Mouse (Mus musculus): Measurements from ENCODE around the gene Adgrl3.
"Not testable (repeated sequence)": the region's sequence is repeated elsewhere in the genome, so short reads cannot be mapped to it uniquely, and the experiment has no call there.

The Adgrl3 gene

GRCm38 (mm10) chr5:81417326-81417725 is 397.4 kb downstream of the Adgrl3 start:
- DNase-seq: no peak

DNA sequence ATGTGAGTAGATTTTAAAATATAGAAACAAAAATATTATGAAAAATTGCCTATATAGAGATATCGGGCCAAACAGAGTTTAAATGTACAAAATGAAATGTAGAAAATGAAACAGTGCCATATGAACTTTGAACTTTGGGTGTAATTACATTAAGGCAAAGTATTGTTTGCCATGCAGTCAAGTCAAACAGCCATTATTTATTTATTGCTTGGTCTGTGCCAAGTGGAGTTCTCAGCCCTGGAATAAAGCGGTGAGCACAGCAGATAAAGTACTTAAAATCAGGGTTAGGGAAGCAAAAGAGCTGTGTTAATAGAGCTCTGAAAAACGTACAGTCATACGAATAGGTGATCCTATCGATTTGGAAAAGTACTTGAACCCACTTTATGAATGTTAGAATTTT is 407.5 kb downstream of the Adgrl3 start:
- DNase-seq: no peak

DNA sequence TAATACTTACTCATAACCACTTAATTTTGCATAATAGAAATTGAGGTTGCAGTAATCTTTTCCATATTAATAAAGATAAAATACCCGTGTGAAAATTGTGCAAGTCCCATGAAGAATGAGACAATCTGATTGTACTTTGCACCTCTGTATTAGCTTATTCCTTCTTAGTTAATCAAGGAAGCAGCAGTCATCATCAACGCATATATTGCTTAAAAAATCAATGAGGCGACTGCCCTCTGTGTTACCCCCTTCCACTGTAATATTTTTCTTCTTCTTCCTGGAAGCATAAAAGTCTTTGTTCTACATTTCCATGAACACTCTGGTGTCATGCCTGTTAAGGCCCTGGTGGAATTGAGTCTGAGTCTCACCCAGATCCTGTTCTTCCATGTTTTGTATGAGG is 416.4 kb downstream of the Adgrl3 start:
- no peak for DNase-seq

DNA sequence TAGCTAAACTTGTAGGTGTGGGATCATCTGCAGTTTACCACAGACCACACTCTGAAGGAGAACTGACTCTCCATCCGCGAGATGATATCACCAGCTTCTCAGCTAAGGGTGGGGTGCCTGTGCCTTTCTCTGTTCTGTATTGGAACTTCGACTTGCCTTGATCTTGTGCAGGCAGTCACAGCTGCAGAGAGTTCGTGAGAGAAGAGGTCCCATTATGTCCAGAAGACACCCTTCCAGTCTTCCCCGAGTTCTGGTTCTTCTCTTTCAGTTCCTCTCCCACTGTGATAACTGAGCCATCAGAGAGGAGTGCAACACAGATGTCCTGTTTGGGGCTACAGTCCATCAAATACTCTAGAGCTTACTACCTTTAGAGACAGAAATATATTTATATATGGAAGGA is 422.2 kb downstream of the Adgrl3 start:
- no peak for DNase-seq

DNA sequence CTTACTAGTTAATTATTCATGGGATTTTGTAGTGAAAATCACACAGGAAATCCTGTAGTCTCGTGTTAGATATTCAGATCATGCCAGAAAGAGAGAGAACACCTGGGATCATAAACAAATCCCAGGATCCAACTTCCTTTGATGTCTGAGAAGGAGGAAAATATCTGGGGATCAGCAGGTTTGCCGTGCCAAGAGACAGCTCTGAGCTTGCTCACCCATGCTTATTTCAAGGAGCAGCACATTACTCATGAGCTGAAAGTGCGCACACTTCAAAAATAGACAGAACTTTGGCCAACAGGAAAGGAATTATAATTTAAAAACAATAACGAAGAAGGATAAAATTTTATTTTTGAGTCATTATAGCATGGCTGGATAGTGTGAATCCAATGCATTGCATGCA is 446.0 kb downstream of the Adgrl3 start:
- DNase-seq: no peak

- DNase-seq: no peak
These were observed 454.7 kb downstream of the Adgrl3 start for GRCm38 (mm10) chr5:81474681-81475080.

- no peak for DNase-seq
These were observed 455.5 kb downstream of the Adgrl3 start for GRCm38 (mm10) chr5:81475406-81475805.

GRCm38 (mm10) chr5:81475971-81476606 is 456.2 kb downstream of the Adgrl3 start:
- no peak for DNase-seq

DNA sequence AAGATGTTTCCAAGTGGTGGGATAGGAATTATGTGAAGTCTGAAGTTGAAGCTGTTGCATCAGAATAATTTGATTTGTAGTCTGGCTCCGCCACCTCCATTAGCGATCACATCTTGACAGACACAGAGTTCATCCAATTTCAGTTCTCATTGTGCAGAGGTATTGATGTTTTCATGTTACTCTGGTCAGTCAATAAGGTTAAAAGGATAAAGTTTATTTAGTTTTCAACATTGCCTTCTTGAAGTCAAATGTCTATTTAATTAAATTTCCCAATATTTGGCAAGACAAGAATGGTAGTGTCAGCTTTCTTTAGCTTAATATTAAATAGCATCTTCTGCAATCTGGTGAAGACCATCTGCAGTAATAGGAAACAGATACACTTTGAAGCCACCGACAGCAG is 461.0 kb downstream of the Adgrl3 start:
- DNase-seq: no peak

DNA sequence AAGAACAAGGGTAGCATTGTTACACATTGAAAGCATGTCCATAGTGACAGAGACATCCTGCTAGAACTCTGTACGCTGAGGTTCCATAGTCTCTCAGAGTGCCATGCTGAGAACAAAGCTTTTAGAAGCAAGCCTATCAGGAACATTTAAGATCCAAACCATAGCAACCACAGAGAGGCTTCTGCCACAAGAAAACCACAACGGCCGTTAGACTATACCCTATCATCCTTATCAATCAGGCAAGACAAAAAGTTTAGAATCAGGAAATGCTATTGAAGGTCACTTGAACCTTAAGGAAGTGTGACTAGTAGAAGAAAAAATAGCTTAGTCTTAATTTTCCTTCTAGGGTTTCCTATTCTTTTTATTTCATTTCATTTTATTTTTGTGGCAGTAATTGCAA is 464.0 kb downstream of the Adgrl3 start:
- DNase-seq: no peak

- no peak for DNase-seq
These were observed 481.1 kb downstream of the Adgrl3 start for GRCm38 (mm10) chr5:81501076-81501475.

- no peak for DNase-seq
These were observed 499.0 kb downstream of the Adgrl3 start for GRCm38 (mm10) chr5:81518720-81519496.

DNA sequence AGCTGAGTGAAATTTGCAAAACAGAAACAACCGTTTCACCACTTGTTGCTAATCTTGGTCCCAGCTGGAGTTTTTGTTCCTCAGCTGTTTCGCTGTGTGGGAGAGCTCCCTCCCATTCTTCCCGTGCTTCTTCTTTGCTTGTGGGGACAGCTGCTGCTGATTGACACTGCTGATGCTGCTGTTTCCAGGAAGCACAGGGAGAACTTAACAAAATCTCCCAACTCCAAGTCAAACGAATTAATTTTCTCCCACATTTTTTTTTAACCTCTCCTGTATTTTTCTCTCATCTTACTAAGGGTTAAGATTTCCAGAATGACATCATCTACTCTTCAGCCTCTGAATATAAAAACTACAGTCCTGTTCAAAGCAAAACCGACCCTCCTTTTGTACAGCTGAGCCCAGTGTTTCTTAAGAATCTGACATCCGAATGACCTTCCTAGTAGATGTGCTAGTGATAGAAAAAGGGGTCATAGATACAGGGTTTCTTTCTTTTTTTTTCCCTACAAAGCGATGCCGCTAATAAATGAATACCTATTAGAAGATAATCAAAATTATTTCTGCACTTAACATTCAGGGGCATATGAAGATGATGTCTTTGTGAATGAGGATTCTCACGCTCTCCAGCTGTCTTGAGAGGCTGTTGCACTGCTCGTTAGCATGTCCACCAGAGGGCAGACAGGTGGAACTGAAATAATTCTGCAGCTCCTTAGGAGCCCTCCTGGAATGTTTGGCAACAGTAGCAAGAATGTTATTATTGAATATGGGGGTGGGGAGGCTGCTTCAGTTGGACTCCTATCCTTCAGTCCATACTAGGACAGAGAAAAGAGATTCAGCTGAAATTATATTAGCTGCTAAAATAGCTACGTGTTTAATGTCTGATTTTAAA is 499.8 kb downstream of the Adgrl3 start:
- no peak for DNase-seq

- no peak for DNase-seq
These were observed 502.8 kb downstream of the Adgrl3 start for GRCm38 (mm10) chr5:81522760-81523159.

GRCm38 (mm10) chr5:81524532-81524961 is 504.6 kb downstream of the Adgrl3 start:
- no peak for DNase-seq

- no peak for DNase-seq
These were observed 505.4 kb downstream of the Adgrl3 start for GRCm38 (mm10) chr5:81525326-81525725.

GRCm38 (mm10) chr5:81531639-81532038 is 511.7 kb downstream of the Adgrl3 start:
- no peak for DNase-seq

- no peak for DNase-seq
These were observed 530.3 kb downstream of the Adgrl3 start for GRCm38 (mm10) chr5:81550211-81550610.

GRCm38 (mm10) chr5:81555149-81555548 is 535.2 kb downstream of the Adgrl3 start:
- not testable (repeated sequence) for DNase-seq

- DNase-seq: no peak
These were observed 536.1 kb downstream of the Adgrl3 start for GRCm38 (mm10) chr5:81556008-81556407.

DNA sequence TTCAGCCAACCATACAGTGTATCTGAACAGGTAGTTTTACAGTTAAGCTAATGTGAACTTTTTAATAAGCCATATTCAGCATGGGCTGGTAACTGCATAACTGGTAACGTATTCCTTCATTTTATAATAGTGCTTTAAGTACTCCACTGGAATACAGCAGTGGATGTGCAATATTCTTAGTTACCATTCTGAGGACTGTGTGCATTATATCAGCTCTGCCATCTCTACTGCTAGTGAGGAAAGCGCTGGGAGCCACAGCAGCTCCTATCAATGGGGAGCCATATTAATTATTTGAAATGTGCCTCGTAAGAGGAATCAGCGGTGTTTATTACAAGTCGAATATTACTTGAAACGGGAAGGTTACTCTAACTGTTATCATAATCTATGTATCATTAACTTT is 539.0 kb downstream of the Adgrl3 start:
- no peak for DNase-seq

- DNase-seq: no peak
These were observed 544.4 kb downstream of the Adgrl3 start for GRCm38 (mm10) chr5:81564294-81564693.

GRCm38 (mm10) chr5:81566577-81566976 is 546.6 kb downstream of the Adgrl3 start:
- no peak for DNase-seq

DNA sequence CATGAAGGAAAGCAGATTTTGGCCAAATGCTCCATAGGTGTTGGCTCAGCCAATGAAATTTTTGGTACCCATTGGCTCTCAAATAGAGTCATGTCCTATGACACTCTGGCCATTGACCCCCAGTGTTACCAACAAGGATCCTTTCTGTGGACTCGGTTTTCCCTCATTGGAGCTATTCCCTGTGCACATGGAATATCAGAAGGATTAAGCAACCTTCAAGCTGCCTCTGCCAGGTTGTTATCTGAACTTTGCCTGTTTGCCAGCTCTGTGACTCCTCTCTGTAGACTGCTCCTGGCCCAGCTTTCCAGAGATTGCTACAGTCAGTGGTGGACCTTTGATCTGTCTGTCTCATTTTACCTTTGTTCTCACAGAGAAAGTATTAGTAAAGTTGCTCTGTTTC is 548.8 kb downstream of the Adgrl3 start:
- no peak for DNase-seq

Data from B cell, adult 2 months (primary cell).